Mouse (Mus musculus): ENCODE results near the gene Myh10.
"Not testable (repeated sequence)": the region's sequence is repeated elsewhere in the genome, so short reads cannot be mapped to it uniquely, and the experiment has no call there.

The Myh10 gene

DNA sequence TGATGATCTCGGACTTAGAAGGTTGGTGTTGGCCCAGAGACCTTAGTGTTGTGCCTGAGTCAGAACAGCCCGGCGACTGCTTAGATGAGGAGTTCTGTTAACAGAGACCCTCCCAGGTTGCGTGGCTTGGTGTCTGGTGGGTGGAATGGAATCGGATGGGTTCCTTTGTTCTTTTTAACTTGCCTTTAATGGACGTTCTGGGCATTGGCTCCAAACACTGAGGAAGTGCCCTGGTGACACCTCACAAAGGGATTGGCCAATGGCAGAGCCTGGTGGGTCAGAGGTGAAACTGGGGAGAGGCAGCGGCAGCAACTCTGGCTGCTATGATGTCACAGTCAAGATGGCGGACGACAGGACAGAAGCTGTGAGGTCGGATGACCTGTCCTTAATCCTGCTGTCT is 99.4 kb downstream of the Myh10 start:
- DNase-seq (ENCODE audit: low read depth, low spot score) = no peak

DNA sequence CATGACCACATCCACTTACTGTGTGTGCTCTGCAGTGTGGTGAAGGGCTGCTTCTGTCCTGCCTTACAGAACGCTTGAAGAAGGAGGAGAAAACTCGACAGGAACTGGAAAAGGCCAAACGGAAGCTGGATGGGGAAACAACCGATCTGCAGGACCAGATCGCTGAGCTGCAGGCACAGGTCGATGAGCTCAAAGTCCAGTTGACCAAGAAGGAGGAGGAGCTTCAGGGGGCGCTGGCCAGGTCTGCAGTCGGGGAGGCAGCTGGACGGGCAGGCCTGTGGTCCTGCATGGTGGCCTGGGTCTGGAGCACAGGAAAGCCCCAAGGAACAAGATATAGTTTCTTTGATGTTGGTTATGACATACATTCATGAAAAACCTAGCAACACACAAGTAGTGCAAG is 100.4 kb downstream of the Myh10 start:
- no peak for DNase-seq (ENCODE audit: low read depth, low spot score)

GRCm38 (mm10) chr11:68798258-68798657 is 106.9 kb downstream of the Myh10 start:
- DNase-seq (ENCODE audit: low read depth, low spot score) = no peak

GRCm38 (mm10) chr11:68805148-68805547 is 113.8 kb downstream of the Myh10 start:
- no peak for DNase-seq (ENCODE audit: low read depth, low spot score)

GRCm38 (mm10) chr11:68807787-68808186 is 116.4 kb downstream of the Myh10 start:
- DNase-seq (ENCODE audit: low read depth, low spot score) = no peak

GRCm38 (mm10) chr11:68811881-68812577 is 120.7 kb downstream of the Myh10 start:
- DNase-seq (ENCODE audit: low read depth, low spot score) = no peak

GRCm38 (mm10) chr11:68818416-68818815 is 127.1 kb downstream of the Myh10 start:
- no peak for DNase-seq (ENCODE audit: low read depth, low spot score)

GRCm38 (mm10) chr11:68819226-68819805 is 128.0 kb downstream of the Myh10 start:
- DNase-seq (ENCODE audit: low read depth, low spot score) = no peak

- no peak for DNase-seq (ENCODE audit: low read depth, low spot score)
These were observed 131.0 kb downstream of the Myh10 start for GRCm38 (mm10) chr11:68822326-68822725.

DNA sequence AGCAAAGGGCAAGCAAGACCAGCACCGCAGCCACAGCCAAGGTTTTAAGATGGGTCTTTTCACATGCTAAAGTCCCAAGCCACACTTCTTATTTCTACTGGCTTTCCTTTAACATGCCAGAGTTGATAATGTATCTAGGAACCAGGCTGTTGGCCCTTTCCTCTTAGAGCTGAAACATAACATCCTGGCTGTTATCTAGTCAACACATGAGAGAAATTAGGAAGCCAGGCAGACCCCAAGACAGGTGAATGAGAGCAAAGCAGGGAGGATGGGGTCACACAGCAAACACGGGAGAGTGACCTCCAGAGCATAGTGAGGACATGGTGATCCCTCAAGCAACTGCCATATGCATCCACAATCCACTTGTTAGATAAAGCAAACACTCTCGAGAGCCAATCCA is 135.4 kb downstream of the Myh10 start:
- no peak for DNase-seq (ENCODE audit: low read depth, low spot score)

- not testable (repeated sequence) for DNase-seq (ENCODE audit: low read depth, low spot score)
These were observed 140.2 kb downstream of the Myh10 start for GRCm38 (mm10) chr11:68831580-68831979.

DNA sequence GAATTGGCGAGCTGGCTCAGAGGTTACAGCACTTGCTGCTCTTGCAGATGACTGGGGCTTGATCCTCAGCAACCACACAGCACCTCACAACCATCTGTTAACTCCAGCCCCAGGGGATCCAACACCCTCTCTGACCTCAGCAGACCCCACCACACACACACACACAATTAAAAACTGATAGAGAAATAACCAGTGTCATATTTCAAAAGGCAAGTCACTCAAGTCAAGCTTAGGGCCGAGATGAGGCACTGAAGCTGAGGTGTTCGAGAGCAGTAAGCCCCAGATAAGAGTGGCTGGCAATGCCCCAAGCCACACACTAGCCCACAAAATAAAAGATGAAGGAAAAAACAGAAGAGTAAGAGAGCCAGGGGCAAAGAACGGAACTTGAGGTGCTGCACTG is 141.4 kb downstream of the Myh10 start:
- DNase-seq (ENCODE audit: low read depth, low spot score) = no peak

DNA sequence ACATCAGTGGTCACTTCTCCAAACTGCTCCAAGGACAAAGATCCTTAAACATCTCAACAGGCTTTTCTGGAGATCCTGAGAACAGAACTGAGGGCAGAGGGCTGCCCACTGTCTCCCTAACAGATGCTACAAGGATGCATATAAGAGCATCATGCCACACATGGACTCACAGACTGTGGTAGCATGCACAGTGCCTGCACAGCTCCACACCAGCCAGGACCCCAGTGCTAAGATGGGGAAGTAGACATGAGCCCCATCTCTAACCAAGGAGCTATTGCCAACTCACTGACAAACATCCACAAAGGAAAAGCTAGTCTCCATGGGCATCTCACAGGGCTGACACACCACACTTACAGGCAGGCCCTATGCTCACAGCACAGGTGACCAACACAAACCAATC is 142.2 kb downstream of the Myh10 start:
- DNase-seq (ENCODE audit: low read depth, low spot score) = no peak

DNA sequence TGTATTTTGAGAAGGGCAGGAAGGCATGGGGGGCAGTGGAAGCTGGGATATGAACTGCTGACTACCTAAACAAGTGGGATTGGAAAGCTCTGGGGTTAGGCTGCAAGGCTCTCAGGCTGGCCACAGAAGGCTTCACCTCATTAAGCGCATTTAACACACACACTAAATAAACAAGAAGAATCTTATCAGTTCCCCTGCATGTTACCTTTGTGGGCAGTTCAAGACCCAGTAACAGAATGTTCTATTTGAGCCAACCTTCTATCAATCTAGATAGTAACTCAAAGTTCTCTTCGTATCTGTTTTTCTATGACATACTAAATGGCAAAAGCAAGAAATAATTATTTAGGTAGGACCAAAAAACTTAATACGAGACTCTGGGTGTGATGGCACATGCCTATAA is 143.7 kb downstream of the Myh10 start:
- DNase-seq (ENCODE audit: low read depth, low spot score) = no peak

DNA sequence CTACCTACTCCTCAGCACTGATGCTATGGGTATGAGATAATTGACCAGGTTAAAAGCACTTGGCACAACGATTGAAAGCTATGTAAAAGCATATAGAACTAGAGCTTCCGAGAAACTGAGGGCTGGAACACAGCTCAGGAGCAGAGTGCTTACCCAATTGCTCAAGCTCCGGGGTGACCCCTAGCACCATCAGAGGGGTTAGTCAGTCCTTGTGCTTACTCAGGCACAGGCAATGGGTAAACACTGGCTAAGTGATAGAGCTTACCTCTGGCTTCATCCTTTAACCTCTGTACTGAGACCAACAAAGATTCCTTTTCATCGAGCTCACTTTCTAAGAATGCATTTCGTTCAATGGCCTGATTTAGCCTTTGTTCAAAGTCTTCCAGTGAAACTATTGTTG is 148.2 kb downstream of the Myh10 start:
- no peak for DNase-seq (ENCODE audit: low read depth, low spot score)

- no peak for DNase-seq (ENCODE audit: low read depth, low spot score)
These were observed 159.5 kb downstream of the Myh10 start for GRCm38 (mm10) chr11:68850862-68851261.

- DNase-seq (ENCODE audit: low read depth, low spot score) = no peak
These were observed 160.5 kb downstream of the Myh10 start for GRCm38 (mm10) chr11:68851644-68852485.

DNA sequence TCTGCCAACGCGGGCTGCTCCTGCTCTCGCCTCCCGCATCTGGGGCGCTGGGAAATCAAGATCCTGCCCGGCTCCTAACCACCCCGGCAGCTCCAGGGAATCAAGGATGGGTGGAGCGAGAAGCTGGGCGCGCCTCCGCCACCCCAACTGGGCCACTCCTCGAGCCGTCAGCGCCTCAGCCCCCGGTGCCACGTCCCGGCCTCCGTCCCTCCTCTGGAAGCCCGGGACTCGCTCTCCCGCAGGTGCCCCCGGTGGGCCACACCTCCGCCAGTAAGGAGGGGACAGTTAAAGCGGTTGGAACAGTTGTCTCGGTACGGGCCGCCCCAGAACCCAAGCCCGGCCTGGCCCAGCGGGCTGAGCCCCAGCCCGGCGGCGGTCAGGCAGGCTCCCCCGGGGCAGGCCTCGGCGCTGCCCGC is 161.1 kb downstream of the Myh10 start:
- DNase-seq (ENCODE audit: low read depth, low spot score) = peak; percentile 31

DNA sequence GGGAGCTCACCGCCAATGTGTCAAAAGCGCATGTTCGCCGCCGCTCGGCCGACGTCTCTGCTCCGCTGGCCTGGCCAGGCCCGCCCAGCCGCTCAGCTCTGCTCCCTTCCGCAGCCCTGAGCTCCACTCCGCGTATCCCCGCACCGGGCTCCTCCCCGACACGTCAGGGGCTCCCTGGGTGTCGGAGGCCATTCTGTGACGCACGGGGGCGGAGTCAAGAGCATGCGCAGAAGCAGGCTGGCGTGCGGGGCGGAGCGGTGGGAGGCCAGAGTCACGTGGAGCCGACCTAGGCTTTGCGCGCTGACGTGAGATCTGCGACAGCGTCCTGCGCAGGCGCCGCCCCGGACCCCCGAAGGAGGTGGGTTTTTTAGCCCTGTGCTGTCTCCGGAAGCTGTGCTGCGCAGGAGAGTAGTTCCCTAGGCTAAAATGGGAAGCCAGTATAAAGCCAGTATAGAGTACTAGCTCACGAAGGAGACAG is 161.6 kb downstream of the Myh10 start:
- peak; percentile 96 for DNase-seq (ENCODE audit: low read depth, low spot score)

- no peak for DNase-seq (ENCODE audit: low read depth, low spot score)
These were observed 162.4 kb downstream of the Myh10 start for GRCm38 (mm10) chr11:68853611-68854401.

DNA sequence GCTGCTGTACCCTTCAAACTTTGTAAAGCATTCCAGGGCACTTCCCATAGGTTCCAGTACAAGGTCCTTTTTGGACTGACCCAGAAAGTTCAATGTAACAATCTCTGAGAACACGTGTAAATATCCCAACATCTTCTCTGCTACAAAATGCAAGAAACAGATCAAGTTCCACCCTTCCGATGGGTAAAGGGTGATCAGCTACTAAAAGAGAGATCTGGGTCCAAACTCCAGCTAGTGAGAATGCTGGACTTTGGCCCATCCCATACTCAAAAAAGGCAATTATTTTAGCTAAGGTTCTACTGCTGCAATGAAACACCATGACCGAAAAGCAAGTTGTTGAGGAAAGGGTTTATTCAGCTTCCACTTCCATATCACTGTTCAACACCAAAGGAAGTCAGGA is 163.3 kb downstream of the Myh10 start:
- no peak for DNase-seq (ENCODE audit: low read depth, low spot score)

GRCm38 (mm10) chr11:68857329-68857728 is 166.0 kb downstream of the Myh10 start:
- DNase-seq (ENCODE audit: low read depth, low spot score) = no peak

Data from telencephalon, adult 2 months (tissue).